Mouse (Mus musculus) thymus, adult 18-20 months (tissue): ENCODE measurements around the gene Bora.
A peak's percentile ranks its signal among the peaks of the same experiment; 100 is the strongest.
"Not testable (repeated sequence)": the region's sequence is repeated elsewhere in the genome, so short reads cannot be mapped to it uniquely, and the experiment has no call there.

Experiments used
- DNase-seq, 2 experiments: peaks; one replicate each; pipeline ENCODE4 v3.0.0; 2022; ENCODE audit warnings: mixed read lengths in 2 of 2

Gene Bora

DNA sequence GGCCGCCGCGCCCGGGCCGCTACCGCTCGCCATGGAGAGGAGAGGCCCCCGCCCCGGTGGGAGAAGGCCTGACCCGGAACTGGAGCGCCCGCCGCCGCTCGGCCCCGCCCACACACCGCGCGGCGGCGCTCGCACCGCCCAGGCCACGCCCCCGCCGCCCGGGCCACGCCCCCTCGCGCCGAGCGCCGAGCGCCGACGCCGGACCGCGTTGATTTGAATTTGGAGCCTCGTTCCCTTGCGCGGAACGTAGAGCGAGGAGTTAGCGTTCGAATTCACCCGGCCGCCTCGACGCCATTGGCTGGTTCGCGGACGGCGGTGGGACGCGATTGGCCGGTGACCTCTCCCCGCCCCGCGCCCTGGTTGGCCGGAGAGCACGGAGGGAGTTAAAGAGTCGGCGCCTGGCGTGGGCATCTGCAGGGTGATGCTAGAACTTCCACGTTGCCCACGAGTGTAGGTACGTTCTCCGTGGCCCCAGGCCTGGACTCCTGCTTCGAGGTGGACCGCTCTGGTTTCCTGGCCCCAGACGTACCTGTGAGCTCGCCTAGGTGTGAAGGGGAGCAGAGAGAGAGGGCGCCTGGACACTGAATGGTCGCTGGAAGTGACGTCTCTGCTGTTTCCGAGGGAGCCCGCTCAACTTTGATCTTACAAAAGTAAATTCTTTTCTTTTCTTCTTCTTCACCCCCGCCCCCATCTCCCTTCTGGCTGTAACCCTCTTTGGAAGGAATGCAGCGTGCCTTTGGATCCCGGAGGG is at the start of gene Bora, which contains the start of gene Mzt1:
Bora (plus strand) TSS at position 192 of the 751 bp plus-strand sequence.
Mzt1 (minus strand) TSS at position 104 of the 751 bp plus-strand sequence.
- DNase-seq, result peak; percentile 89 to 91

DNA sequence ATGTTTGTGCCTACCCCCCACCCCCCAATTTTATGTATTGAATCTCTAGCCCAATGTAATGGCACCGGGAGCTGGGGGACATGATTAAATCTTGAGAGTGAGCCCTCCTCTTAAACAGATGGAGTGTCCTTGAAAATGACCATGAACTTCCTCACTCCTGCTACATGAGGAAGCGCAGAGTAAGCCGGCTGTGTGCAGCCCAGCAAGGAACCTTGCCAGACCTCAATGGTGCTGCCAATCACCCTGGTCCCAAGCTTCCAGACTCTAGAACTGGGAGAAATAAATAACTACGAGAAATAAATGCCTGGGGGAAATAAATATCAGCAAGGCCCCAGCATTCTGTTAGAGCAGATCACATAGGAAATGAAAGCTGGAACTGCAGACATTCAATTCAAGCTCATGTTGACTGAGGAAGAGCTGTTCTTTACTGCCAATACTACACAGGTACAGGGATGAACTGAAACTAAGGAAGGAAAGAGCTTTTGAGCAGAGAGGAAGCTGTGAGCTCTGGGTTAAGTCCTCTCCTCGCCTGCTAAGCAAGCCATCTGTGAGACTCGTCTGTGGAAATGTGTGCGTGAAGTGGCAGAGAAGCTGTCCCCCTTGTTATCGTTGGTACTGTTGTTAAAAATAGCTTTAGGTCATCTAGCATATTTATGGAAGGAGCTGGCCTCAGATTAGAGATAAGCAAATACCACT is 35.6 kb upstream of the Bora start:
- no peak for DNase-seq

DNA sequence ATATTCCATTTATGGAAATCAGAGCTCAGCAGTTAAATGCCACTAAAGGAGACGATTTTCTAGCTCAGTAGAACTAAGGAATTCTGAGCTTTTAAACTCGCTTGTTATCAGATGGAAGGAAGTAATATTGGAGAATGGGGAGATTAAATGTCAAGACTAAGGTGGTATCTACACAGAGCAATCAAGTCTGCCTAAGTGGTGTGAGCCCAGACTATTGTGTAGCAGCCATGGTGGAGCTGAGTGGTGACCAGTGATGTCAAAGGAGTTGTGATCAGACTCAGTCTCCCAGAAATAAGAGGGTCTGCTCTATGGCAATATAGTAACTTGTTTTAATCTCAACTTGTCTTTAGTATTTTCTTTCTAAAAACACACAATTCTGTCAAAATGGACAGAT is 35.1 kb upstream of the Bora start:
- DNase-seq, result no peak

DNA sequence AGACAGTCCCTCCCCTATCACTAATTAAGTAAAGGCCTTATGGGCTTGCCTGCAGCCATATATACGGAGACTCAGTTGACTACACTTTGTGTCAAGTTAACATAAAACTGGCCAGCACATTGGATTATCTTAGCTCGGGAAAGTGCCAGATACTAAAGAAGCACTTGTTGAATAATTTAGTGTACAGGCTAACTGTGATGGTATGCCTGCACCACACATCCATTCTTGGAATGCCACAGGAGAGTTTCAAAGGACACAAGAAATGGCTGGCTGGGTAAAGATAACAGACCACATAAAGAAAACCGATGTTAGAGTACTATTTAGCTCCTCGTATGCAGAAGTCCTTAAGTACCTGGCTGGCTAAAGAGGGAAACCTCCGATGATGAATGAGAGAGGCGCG is 27.3 kb upstream of the Bora start:
- DNase-seq, result no peak

DNA sequence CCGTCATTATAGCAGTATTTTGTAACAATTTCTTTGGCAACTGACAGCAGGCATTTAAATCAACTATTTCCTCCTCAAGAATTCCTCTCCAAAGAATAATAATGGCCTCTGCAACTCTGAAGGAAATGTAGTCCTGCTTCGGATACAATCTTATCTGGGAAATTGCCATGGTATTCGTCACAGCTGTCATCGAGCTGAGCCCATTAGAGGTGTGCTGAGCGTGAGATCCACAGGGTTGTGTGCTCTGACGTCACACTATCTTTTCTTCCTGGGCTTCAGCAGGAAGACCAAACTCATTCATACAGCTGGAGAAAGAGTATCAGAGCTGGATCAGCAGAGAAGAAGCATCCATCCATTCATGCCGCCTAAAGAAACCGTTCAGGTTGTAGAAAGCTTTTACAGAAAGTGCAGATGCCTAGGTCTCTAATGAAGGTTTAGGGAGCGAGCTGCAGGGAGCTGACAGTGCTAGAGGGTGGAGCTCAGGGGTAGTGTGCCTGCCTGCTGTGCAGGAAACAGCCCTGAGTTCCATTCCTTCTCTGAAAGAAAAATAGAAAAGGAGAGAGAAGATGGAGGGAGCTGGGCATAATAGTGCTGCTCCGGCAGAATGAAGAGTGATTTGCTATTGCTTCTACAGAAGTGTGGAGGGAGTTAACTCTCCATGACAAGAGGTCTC is 26.8 kb upstream of the Bora start:
- no peak for DNase-seq

DNA sequence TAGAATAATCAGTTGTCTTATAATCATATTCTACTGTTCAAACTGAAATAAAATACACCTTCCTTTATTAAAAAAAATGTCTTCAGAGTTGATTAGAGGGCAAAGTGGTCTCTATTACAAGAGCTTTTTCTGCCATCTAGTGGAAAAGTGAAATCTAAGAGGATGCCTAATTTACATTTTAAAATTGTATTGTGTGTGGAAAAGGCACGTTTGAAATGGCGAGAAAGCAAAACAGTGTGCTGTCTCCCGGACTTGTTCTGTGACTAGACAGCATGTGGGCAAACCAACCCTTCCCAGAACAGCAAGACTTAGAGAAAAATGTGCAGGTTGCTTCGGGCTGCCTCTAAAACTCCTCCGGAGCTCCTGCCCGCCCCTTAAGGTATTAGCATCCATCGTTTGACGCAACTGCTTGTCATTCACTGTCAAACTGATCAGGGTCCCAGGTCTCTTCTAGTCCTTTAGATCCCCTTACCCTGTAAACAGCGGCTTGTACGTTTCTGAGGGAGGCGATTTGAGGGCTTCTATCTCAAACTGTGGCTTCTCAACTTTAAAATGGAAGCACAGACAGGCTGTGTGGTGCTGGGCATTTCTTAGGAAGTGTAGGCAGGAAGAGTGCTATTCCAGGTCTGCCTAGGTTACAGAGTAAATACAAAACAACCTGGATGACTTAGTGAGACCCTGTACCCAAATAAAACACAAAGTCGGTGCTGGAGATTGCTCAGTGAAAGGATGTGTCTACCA is 23.5 kb upstream of the Bora start:
- DNase-seq, result no peak

DNA sequence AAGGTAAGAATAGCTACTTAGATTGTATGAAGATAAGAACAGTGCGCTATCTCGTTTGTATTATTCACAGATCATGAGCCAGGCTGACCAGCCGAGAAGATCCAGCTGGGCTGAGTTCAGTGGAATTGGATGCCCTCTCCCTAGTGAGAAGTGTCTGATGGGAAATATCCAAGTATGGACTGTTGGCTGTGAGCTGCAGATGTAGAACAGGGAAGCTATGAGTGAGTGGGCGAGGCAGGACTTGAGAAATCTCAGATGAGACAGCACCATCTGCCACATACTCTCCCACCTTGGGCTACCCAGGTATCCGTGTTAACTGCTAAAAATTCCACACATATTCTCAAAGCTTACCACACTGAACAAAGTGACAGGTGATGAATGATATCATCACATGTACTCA is 16.0 kb upstream of the Bora start:
- DNase-seq, result no peak

DNA sequence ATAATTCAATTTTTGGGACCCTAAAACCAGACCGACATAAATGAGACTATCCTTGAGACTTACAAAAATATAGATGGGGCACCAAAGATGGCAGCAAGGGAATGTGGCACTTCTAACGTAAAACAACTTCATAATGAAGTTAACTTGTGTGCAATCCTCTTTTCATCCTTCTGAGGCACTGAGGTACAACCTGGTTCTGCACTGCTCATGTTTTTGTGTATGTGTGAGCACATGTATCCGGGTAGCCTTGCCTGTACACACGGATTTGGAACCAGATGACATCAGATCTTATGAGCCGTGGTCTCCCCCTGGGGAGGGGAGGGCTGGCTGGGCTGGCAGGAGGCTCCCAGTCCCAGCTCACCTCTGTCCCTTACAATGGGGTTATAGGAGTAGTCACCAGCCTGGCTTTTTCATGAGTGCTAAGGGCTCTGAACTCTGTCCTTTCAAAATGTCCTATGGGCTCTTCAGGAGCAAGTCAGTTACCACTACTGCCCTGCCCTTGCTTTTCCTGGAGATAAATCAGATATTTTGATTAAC is 14.6 kb upstream of the Bora start:
- no peak for DNase-seq

DNA sequence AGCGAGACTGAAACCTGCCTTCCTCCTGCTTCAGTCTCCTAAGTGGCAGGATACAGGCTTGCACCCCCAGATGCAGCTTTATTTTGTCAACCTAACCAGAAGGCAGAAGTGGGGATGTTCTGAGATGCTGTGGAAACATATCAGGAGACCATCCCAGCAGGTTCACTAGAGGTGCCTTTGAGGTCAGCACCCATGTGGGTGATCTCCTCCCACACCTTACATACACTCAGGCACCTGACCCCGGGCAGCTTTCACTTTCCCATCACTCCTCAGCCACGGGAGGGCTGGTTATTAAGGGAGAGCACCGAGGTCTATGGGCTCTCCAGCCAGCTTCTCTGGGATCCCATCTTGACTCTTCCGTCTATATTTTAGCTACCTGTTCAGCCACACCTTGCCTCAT is 13.4 kb upstream of the Bora start:
- no peak for DNase-seq

DNA sequence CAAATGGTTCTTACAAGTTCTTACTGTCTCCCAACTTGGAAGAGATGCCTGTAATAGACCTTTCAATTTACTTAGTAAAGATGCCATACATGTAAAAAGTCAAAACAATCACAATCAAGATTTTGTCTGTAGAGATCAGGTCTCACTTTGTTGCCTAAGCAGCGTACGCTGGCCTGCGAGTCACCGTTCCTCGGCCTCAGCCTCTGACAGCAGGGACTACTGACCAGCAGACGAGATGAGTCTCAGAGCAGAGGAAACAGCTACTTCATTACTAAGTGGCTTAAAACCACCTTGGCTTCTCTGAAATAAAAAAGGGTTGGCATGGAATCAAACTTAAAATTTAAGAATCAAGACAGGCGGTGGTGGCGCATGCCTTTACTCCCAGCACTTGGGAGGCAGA is 11.2 kb upstream of the Bora start:
- not testable (repeated sequence) for DNase-seq

DNA sequence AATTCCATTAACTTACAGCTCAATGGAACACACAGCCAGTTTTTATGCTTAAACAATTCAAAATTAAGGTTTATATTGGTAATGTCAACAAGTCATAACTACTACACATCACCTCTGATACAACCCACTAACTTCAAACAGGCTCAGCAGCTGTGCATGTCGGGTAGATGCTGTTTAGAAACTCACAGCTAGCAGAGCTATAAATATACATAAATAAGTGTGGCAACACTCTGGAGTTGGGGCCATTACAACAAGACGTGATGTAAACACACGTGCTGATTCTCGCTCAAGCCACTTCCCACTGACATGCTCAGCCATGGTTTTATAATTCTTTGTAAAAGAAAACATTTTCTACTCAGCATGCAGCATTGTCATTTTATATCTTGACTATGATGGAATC is 10.0 kb upstream of the Bora start:
- no peak for DNase-seq

DNA sequence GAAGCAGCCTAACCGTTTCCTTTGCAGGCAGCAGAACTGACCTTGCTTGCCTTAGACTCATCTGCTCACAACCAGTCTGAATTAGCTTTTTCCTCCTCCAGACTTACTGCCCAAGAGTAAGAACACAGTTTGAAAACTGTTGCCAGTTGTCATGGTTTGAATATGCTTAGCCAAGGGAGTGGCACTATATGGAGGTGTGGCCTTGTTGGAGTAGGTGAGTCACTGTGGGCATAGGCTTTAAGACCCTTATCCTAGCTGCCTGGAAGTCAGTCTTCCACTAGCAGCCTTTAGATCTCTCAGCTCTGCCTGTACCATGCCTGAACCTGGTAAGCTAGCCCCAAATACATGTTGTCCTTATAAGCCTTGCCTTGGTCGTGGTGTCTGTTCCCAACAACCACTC is 8.3 kb upstream of the Bora start:
- no peak for DNase-seq

DNA sequence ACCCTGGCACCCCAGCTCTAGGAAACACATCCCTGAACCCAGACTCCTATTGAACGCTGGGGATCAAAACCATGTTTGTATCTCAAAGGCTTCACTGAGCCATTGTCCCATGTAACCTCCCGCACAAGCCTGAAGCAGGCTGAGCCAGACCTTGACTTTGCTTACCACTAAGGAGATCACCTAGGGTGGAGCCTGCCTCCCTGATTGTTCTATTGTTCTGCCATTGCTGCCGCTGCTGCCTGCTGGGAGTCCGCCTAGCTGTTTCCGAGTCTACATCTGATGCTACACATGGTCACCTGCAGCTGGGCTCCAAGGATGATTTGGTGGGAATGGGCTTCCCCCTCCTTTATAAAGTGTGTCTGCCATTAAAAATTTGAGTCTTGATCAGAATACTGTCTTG is 6.7 kb upstream of the Bora start:
- not testable (repeated sequence) for DNase-seq

DNA sequence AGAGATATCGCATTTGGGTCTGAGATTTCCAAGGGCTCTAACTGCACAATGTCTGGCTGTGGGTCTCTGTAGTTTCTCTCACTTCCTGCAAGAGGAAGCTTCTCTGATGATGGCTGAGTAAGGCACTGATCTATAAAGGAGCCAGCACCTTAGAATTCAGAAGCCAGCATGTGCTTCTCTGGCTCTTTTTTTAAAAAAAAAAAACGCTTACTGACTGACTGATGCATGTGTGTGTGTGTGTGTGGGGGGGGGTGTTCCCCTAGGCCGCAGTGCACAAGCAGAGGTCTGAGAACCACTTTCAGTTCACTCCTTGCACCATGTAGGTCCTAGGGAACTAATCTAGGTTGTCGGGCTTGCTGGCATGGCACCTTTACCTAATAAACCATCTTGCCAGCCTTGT is 4.6 kb upstream of the Bora start:
- no peak for DNase-seq

DNA sequence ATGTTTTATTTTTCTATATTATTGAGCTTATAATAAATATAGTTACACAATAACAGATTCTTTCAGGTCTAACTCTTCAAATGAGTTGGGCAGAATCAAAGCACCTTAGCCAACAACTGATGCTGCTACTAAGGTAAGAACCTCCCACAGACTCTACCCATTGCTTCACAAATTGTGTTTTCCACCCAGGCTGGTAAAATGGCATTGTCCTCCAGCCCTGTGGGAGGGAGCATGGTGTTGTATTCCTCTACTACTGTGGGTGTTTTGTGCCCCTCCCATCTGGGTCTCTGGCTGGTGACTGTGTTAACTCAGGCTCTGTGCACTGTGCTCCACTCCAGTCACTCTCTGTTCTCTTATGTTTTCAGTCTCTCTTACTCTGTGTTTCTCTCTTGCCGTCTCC is 2.5 kb upstream of the Bora start:
- DNase-seq, result no peak

DNA sequence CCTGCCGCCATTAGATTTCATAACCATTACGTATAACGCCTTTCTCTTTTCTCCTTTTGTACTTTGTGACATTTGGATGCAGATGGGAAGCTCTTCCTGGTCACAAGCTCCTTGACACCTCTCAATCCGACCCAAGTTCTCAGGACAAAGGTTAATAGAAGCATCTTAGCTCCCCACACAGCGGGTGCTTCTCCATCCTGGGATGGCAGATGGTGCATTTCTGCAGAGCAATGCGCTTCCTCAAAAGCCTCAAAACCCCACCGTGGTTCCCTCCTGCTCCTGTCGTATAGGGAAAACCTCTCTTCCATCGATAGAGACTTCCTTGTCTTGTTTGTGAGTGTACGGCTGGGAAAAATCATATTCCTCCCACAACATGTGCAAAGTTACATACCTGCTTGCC is 1.9 kb upstream of the Bora start:
- no peak for DNase-seq

DNA sequence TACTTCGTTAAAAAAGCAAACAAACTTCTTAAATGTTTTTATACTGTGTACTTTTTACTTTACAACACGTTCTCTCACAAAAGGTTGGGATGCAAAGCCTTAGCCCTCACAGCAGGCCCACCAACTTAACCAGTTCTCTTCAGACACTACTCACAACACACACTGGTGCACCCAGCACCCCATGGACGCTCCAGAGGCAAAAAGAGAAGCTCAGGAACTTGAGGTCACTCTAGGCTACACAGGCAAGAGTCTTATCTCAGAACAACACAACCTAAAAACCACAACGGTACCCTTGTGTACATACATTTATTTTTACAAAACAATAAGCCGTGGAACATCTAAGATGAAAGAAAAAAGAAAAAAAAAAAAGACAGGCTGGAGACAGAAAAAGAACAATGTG is 1.3 kb upstream of the Bora start:
- DNase-seq, result no peak

DNA sequence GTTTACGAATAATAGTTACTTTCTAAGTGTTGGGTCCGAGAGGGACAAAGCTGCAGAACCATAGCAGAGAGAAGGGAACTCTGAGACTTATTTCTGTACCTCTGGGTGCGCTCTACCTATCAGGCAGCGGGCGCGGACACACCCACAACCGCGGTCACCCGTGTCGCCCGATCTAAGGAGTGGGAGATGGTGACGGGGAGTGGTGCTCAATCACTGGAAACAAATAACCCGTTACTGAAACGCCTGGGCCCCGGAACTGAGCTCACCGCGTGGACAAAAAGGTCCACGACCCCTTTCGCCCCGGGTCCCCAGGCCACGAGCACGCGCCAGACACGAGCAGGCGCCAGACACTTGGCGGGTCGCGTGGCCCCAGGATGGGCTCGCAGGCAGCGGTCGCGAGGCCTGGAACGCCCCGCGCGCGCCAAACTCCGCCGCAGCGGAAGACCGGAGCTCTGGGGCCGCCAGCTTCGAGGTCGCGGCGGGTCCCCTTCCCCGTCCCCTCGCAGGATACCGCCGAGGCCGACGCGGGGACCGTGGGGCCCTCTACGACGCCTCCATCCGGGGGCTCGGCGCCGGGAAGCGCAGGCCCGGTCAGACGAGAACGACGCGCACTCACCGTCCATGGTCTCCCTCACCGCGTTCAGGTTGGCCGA is 518 bp upstream of the Bora start:
- no peak for DNase-seq

DNA sequence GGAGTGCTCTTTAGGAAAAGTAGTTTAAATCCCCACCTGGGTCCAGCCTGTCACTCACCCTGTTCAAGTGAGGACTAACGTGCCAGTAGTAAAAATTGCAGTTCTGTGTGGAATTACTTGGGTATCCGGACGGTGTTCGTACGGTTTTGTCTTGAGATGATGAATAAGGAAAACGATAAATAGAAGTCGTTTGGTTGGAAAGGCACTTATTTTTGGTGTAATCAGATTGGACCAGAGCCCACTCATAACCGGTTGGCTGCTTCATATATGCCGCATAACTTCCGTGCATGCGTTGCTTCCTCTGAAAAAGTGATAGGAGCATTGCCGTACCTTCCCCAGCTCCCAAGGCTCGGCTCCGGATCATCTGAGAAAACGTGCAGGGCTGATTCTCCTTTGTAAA is 760 bp downstream of the Bora start:
- peak in 1 of 2 experiments; percentile 14 for DNase-seq

DNA sequence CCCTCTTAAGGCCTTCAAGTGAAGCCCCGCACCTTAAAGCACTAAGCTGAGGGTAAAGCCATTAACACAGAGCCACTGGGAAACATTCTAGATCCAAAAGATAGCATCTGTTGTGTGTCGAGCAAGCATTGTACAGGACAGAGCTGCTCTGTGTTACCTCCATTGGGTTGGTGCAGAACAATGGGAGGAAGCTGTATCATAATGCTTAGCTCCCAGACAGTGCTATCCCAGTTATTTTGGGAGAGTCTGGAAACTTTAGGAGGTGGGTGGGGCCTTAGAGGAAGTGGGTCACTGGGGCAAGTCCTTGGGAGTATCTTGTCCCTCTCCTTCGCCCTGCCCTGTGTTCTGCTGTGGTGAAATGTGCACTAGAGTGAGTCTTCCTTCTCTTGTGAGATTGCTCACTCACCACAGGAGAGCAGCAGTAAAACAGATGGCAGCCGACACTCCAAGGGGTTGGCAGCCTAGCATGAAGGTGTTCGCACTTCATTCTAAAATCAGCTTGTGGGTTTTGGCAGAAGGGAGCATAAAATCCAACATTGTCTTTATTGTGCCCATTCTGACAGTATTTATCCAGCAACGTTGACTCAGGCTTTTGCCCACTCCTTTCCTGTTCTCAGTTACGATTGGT is 13.1 kb downstream of the Bora start:
- no peak for DNase-seq

DNA sequence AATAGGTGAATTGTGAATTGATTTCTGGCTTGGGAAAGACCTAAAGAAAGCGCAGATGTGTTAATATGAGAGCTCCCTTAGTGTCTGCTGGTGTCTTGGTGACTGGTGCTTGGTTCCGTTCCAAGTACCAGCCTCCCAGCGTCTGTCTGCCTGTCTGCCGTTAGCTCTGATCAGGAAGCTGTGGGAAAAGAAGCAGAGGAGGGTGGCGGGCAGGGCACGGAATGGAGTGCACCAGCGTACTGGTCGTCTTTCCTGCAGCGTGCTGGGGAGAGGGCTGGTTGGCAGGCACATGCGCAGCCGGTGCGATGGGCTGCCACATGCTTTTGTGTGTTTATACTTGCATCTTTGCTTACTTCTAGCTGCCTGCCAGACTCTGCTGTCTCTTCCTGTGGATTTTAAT is 14.6 kb downstream of the Bora start:
- DNase-seq, result no peak

DNA sequence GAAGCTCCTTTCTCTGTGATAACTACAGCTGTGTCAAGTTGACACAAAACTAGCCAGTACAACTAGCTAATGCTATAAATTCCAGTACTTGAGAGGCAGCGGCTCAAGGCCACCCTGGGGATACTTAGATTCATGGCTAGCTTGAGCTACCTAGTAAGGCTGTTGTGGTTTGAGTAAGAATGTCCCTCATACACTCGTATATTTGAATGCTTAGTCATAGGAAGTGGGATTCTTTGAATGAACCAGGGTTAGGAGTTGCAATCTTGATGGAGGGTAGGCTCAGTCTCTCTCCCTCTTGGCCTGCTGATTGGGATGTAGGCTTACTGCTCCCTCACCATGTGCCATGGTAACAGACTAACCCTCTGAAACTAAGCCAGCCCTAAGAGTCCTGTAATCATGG is 17.1 kb downstream of the Bora start:
- DNase-seq, result no peak
